Mouse (Mus musculus) mammary gland, adult 2 months (tissue): ENCODE data around the gene Caap1. TPM values are rescaled to one million over a fixed set of nuclear protein-coding genes. Genes with fewer than 3 reads are reported as not detected.

ENCODE experiments used
- polyA plus RNA-seq: library from polyadenylated mRNA; depleted of rRNA; stranded (reverse); fragments of >200 nt; gene quantifications from 2 replicates; pipeline ENCODE4 v1.2.3, GENCODE M21; 2012; ENCODE audit warnings: low replicate concordance; rRNA removed

The Caap1 gene
- 1.1 and 6.0 TPM in 2 replicates for polyA plus RNA-seq

GRCm38 (mm10) chr4:94556265-94557054 lies at the start of gene Caap1, which contains the start of gene Gm10306:
Caap1 (minus strand) TSS chr4:94556796.
Gm10306 (plus strand) TSS chr4:94556546.

GRCm38 (mm10) chr4:94603031-94603629 lies 46.5 kb upstream of the Caap1 start, which contains the start of gene Plaa:
Plaa (minus strand) TSS chr4:94603244.

Other genes with a start within 250 kb of the Caap1 start
- not detected in 2 replicates for gene Gm10306, start 250 bp downstream of the Caap1 start, polyA plus RNA-seq
- gene Plaa, start 46.4 kb upstream of the Caap1 start, polyA plus RNA-seq = 38.2 and 94.5 TPM in 2 replicates
- 0.43 and 1.2 TPM in 2 replicates for gene Ift74, start 57.7 kb upstream of the Caap1 start, polyA plus RNA-seq
- gene Lrrc19, start 93.3 kb upstream of the Caap1 start, polyA plus RNA-seq = not detected in 2 replicates
- gene Tek, start 182.5 kb upstream of the Caap1 start, polyA plus RNA-seq = 7.0 and 16.9 TPM in 2 replicates